Mouse (Mus musculus) cerebellum, adult 11-12 months (tissue): Measurements from ENCODE around the gene Ajap1.

ENCODE experiments used
- DNase-seq: peaks from one replicate; pipeline ENCODE4 v3.0.0; 2022

The Ajap1 gene

GRCm38 (mm10) chr4:153482459-153483338, at the start of gene Ajap1:
Gene Ajap1 (minus strand): TSS chr4:153482811.
- DNase-seq: no peak

DNA sequence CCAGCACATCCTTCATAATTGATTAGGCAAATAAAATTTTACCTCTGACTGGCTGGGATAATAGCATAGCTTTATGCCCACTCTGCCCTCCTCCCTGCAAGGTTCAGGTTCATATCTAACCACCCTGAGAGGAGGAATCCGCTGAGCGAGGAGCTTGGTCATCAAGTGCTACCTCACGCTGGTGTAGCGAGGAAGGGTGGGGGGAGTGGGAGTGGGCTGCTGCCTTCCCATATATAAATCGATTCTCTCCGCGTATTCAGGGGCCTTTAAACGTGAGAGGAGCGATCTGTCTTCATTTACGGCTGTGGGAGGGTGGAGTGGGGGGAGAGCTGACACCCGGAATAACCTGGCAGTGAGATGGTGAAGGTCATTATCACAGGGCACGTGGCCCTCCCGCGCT, 47.9 kb upstream of the Ajap1 start:
- no peak for DNase-seq

- no peak for DNase-seq
Measured at GRCm38 (mm10) chr4:153521601-153522000, 39.0 kb upstream of the Ajap1 start.

DNA sequence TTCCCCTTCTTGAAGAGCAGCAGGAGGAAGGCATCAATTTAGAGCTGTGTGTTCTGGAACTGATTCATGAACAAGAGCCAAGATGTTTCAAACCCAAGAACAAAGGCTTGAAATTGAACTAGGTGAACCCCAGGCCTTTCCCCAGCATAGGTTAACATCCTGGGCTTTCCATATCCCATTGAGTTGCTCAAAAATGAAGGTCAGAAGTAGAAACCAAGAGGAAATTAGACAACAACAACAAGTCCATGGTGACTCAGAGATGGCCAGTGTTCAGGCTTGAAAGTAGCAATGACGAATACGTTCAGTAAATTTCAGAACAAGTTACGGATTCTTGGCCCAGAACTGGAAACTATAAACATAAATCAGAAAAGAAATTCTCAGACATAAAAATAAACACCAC, 37.3 kb upstream of the Ajap1 start:
- DNase-seq: no peak

DNA sequence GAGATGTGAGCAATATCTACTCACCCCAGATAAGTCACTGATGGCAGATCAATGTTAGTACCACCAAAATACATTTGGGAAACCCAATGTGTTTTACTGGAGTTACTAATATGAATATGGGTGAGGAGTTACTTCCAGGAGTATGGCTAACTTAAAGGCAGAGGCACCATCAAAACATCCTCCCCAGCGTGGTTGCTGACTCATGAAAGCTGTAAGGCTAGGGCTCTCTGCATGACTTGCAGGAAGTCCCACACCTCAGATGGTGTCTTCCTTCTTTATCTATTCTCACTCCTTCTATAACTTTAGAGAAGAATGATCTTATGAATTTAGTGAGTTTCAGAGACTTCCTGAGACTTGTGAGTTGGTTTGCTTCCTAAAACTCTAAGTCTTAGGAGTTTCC, 36.7 kb upstream of the Ajap1 start:
- DNase-seq: no peak

DNA sequence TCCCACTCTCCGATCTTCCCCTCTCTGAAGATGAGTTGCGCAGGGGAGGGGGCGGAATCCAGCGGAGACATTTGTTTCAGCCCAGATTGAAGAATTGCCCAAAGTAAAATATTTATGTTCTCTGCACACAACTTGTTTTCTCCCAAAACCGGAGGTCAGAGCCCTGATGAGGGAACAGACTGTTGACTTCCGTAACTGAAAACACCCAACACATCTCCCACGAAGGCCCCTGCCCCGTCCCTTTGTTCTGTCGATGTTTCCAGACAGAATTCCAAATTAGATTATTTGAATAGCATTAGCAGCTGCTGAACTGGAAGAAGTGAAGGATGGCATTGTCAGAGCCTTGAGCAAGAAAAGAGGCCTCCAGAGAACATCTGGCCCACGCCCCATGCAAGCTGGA, 33.2 kb upstream of the Ajap1 start:
- no peak for DNase-seq

- DNase-seq: no peak
Measured at GRCm38 (mm10) chr4:153514071-153514470, 31.5 kb upstream of the Ajap1 start.

DNA sequence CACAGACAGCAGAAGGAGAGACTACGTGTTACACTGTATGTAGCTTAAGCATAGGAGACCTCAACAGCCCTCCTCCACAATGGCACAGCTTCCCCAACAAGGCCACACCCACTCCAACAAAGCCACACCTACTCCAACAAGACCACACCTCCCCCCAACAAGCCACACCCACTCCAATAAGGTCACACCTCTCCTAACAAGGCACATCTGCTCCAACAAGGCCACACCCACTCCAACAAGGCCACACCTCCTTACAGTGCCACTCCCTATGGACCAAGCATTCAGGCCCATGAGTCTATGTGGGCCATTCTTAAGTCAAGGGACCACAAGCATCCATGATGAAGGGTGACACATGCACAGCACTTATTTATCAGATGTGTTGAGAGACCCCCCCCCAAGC, 28.9 kb upstream of the Ajap1 start:
- no peak for DNase-seq

DNA sequence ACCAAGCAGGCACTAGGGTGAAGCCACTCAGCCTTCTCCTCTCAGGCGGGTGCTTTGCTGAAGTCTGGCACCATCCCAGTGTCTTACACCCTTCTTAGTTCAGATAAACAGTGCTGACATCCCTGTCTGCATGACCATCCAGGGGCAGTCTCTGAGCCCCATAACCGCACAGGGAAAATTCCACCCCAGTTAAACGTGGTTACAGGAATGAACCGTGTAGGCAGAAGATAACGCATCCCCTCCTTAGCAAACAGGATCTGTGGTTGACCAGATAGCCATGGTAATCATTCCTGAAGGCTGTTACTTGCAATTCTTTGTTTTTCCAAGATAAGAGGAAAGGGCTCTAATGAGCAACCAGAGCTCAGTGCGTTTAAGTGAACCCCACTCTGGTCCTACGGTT, 19.3 kb upstream of the Ajap1 start:
- DNase-seq: no peak

DNA sequence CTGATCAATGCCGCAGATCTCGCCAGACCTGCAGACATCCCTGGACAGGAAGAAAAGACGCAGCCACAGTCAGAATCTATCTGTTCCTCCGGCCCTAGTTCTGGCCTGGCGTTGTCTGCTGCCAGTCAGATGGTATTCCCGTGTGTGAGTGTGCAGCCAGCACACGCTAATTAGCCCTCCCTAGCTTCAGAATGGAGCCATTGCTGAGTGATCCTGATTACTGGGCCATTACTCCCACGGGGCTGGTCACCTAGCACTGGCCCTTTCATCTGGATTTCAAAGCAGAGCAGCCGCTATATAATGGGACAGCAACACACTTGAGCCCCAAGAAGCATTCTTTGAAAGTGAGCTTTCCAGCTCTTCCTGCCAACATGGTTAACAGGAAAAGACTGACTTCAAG, 9.8 kb upstream of the Ajap1 start:
- no peak for DNase-seq

DNA sequence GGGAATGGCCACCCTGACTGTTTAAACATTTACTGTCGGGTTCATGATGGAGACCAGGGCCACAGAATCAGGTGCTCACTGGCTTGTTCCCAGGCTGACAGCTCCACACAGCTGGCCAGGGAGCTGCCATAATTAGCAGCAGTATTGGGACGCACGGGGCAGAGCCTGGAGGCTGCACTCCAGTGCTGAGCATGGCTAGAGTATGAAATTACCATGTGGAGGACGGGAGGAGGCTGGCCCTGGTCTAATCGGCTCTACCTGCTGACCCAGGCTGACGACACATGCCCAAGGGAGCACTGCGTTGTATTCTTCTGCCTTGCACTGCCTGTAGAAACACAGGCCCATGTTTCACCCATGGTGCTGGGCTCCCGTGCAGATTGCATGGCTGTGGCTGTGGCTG, 6.5 kb upstream of the Ajap1 start:
- DNase-seq: no peak

- DNase-seq: no peak
Measured at GRCm38 (mm10) chr4:153485913-153486312, 3.3 kb upstream of the Ajap1 start.

DNA sequence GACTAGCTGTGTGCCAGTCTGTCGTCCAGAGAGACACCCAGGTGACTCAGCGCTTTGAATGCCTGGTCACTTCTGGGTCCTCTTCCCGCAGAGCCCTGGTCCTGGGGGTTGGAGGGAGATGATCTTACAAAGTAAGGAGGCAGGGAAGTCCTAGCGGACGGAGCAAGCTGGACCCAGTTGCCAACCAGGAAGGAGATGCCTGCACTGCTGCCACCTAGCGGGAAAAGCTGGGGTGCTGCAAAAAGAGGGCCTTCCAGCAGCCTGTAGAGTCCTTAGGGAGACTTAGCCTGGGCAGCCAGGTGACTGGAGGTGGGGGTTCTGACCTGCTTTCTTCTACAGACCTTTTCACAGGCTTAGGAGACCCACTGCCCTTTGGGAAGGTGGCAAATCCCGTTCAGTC, 1.8 kb upstream of the Ajap1 start:
- peak; percentile 57 for DNase-seq

DNA sequence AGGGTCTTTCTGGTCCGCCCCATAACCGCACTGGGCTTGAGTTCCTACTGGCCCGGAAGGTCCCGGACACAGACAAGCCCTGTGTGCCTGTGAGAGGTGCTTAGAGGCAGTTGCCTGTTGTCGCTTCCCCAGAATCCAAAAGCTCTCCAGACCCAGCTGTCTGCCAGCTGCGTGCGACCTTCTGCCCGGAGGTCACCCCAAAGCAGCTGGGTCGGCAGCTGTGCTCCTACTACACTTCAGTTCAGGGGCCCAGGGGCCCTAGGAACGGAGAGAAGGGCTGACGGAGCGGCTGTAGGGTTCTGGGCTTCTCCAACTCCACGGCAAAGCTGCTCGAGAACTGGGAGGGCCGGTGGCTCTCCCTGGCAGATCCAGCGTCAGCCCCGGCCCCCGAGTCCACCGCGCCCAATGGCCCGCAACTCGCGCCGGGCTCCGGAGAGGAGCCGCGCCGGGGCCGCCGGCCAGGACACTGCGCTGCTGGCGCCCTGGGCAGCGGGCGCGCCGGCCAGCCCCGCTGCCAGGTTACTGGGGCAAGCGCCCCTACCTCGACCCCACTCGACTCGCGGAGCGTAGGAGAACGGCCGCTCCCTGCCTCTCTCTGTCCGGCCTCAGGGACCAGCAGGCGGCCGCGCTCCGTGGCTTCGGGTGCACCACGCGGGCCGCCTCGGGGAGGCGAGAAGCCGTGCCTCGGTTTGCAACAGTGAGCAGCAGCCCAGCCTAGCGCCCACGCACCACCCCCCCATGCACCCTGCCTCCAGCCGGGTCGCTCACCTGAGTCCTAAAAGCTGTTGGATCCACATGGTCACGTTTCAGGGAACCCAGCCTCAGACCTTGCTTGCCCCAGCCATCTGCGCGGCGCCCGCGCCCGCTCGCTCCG, 1.0 kb downstream of the Ajap1 start:
- no peak for DNase-seq

DNA sequence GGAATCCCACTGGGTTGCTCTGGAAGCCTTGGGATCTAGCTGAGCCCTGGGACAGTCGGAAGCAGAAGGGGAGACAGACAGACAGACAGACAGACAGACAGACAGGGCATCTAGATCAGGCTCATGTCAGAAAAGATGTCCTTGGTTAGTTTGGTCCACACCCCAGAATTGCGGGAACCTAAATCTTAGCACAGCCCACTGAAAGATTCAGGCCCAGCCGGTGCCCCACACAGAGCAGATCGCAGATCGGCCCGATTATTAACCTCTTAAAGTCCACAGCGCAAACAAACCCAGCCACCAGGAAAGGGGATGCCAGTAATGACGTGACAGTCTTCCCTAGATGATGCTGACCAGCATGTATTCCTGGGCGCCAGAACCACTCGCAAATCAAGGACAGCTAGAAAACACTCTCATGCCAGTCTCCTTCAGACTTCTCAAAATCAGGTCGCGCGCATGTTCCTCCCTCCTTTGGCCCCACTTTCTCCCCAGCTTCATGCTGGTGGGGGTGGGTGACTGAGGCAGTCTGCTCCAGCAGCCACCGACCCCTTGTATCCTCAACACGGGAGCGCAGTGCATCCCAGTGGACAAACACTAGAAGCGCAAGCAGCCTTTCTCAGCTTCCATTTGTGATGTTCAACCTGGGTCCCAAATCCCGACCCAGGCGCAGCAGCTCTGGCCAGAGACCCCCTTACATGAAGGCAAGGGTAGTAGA, 1.9 kb downstream of the Ajap1 start:
- peak; percentile 44 for DNase-seq

- DNase-seq: no peak
Measured at GRCm38 (mm10) chr4:153479144-153479543, 3.5 kb downstream of the Ajap1 start.

GRCm38 (mm10) chr4:153473480-153474252, 8.9 kb downstream of the Ajap1 start:
- DNase-seq: no peak

DNA sequence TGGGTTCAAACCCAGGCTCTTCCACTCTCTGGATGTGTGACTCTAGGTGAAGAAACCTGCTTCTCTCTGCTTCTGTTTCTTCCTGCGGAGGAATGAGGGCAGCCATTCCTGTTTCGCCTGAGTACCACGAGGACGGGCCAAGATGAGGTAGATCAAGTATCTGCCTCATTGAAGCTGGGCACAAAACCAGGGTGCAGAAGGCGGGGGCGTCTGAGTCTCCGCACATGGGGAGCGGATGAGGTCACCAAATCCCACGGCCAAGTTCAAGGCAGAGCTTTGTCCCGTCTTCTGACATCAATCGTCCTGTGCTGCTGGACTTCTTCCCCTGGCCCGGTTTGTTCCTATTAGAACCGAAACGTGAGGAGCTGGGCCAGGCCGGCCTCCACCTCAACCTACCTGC, 12.9 kb downstream of the Ajap1 start:
- DNase-seq: no peak

- no peak for DNase-seq
Measured at GRCm38 (mm10) chr4:153459934-153460333, 22.7 kb downstream of the Ajap1 start.

DNA sequence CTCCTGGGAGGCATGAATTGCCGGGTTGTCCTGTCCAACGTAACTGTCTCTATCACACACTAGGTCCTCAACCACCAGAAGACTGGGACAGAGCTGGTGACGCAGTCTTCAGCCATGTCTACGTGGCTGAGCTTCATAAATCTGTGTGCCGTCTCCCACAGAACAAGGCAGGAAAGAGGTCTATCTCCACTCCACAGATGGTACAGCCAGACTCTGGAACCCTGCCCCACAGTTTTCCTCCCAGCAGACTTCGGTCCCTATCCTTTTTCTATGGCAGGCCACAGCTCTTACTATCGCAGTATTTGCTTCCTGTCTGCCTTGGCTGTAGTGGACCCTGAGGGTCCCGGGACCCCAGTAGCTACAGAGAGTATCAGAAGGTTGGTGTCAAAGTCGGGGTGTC, 23.1 kb downstream of the Ajap1 start:
- DNase-seq: no peak

DNA sequence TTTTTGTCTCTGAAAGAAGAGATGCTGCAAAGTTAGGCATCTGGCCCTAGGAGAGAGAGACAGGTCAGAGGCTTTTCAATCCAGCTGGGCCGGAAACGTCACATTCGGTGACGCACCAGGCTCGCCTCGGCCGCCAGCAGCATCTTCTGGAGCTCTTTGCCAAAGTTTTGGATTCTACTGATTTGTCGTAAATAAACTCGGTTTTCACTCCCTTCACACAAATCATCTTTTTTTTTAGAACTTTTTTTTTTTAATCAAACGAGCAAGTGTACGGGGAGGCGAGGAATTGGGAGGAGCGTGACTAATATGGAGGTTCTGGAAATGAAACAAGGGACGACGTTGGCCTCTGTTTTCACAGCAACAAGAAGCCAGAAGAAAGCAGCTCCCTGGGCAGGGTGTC, 23.8 kb downstream of the Ajap1 start:
- no peak for DNase-seq

GRCm38 (mm10) chr4:153453496-153453895, 29.1 kb downstream of the Ajap1 start:
- DNase-seq: no peak

DNA sequence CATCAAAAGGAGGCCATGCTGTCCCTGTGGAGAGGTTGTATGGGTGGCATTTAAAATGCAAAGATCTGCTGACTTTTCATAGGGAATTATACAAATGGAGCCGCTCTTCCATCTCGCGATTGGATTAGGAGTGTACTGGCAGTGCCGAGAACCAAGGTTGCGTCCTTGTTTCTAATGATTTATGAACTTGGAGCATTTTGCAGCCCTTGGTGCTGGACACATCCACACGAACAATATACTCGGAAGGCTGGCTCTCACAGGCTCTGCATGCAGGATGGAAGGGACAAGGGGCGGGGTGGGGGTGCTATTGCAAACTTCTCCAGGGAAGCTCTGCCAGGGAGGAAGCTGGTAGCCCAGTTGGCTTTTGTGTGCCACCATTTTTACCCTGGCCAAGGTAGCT, 31.1 kb downstream of the Ajap1 start:
- DNase-seq: no peak
